Mouse (Mus musculus) liver, postnatal 0 days (tissue): ENCODE data around the gene Kcnmb2.

Experiments used
- CTCF ChIP-seq: sonication (generic); IDR thresholded peaks from 2 replicates; pipeline ENCODE4 v1.5.1; 2016; ENCODE audit warnings: antibody characterized with exemption, low read depth
- EP300 ChIP-seq: IDR thresholded peaks from 2 replicates; pipeline ENCODE4 v1.6.1; 2016; ENCODE audit warnings: antibody characterized with exemption, low read depth, mild to moderate bottlenecking

DNA sequence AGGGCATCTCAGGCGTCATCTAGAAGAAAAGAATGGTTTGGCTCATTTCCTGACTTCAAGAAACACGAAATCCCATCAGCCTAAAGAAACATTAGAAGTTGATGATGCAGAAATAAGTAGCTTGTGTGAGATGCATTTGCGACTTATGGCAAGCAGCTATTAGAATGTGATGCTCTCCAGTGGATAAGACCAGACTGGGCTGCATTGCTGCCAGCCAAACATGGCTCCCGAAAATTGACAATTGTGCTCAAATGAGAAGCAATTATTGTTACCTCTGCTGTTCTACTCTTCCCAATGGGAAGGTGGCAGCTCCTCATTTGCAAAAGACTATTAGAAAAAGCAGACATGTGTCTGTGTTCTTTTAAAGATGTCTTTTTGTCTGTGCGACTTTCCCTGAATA, 38.8 kb upstream of the Kcnmb2 start:
- TF ChIP-seq CTCF = no peak
- no peak for TF ChIP-seq EP300
